Mouse (Mus musculus) heart, postnatal 4 days (tissue): ENCODE measurements around the gene Dnah2. TPM values are rescaled to one million over a fixed set of nuclear protein-coding genes. Genes with fewer than 3 reads are reported as not detected.
"Not testable (repeated sequence)": the region's sequence is repeated elsewhere in the genome, so short reads cannot be mapped to it uniquely, and the experiment has no call there.

Experiments used
- DNase-seq: peaks from one replicate; pipeline ENCODE4 v3.0.0; 2021
- total RNA-seq, 2 experiments: library from RNA; stranded (reverse); gene quantifications; 2 replicates each; pipeline ENCODE4 v1.2.3; 2021

Dnah2 gene
- total RNA-seq, 2 experiments from 2014 or later, result 0.20 to 0.50 TPM

GRCm38 (mm10) chr11:69563373-69563772 lies 14.5 kb upstream of the Dnah2 start:
- no peak for DNase-seq

- DNase-seq, result no peak
Observed at GRCm38 (mm10) chr11:69560896-69561854, 12.3 kb upstream of the Dnah2 start.

- peak; percentile 70 for DNase-seq
Observed at GRCm38 (mm10) chr11:69559851-69560765, 11.2 kb upstream of the Dnah2 start, which contains the start of gene Efnb3. Efnb3 (minus strand) TSS chr11:69560205.

- DNase-seq, result peak; percentile 77
Observed at GRCm38 (mm10) chr11:69559183-69559582, 10.3 kb upstream of the Dnah2 start.

GRCm38 (mm10) chr11:69558756-69559155 lies 9.8 kb upstream of the Dnah2 start:
- DNase-seq, result peak; percentile 36

- DNase-seq, result no peak
Observed at GRCm38 (mm10) chr11:69557381-69557958, 8.6 kb upstream of the Dnah2 start.

GRCm38 (mm10) chr11:69554539-69555140 lies 5.7 kb upstream of the Dnah2 start:
- no peak for DNase-seq

- DNase-seq, result no peak
Observed at GRCm38 (mm10) chr11:69553341-69553721, 4.4 kb upstream of the Dnah2 start.

GRCm38 (mm10) chr11:69552622-69553340 lies 3.9 kb upstream of the Dnah2 start:
- no peak for DNase-seq

- no peak for DNase-seq
Observed at GRCm38 (mm10) chr11:69551310-69551709, 2.4 kb upstream of the Dnah2 start.

GRCm38 (mm10) chr11:69547071-69547470 lies 1.8 kb downstream of the Dnah2 start:
- DNase-seq, result peak; percentile 67

- DNase-seq, result peak; percentile 88
Observed at GRCm38 (mm10) chr11:69546423-69547053, 2.4 kb downstream of the Dnah2 start.

- DNase-seq, result no peak
Observed at GRCm38 (mm10) chr11:69545957-69546356, 3.0 kb downstream of the Dnah2 start.

- no peak for DNase-seq
Observed at GRCm38 (mm10) chr11:69543598-69543997, 5.3 kb downstream of the Dnah2 start.

- DNase-seq, result not testable (repeated sequence)
Observed at GRCm38 (mm10) chr11:69541741-69542140, 7.2 kb downstream of the Dnah2 start.

- DNase-seq, result no peak
Observed at GRCm38 (mm10) chr11:69540700-69541099, 8.2 kb downstream of the Dnah2 start.

- DNase-seq, result no peak
Observed at GRCm38 (mm10) chr11:69534990-69535389, 13.9 kb downstream of the Dnah2 start.

- no peak for DNase-seq
Observed at GRCm38 (mm10) chr11:69532480-69533150, 16.3 kb downstream of the Dnah2 start.

- not testable (repeated sequence) for DNase-seq
Observed at GRCm38 (mm10) chr11:69530755-69531154, 18.2 kb downstream of the Dnah2 start.

- DNase-seq, result not testable (repeated sequence)
Observed at GRCm38 (mm10) chr11:69530281-69530680, 18.6 kb downstream of the Dnah2 start.
